Mouse (Mus musculus): ENCODE results near the gene Espnl. TPM values are rescaled to one million over a fixed set of nuclear protein-coding genes. Genes with fewer than 3 reads are reported as not detected.

The Espnl gene
- polyA plus RNA-seq, 1 experiment from 2014 or later = not detected

- H3K4me1 ChIP-seq = no peaks in the 10 kb centered on the region; the same call in 1 of the 2 replicates
- no peaks in the 10 kb centered on the region for H3K9me3 ChIP-seq (replicated peaks)
- no peak overlapping the region for H3K27ac ChIP-seq (replicated peaks)
- H3K4me3 ChIP-seq = no peak overlapping the region
- no peaks in the 10 kb centered on the region for H3K27me3 ChIP-seq (ENCODE audit: low read depth, poor library complexity, severe bottlenecking)
- no peak for DNase-seq (ENCODE audit: low spot score)
- no peaks in the 10 kb centered on the region for H3K36me3 ChIP-seq
These were observed 11.7 kb downstream of the Espnl start for GRCm38 (mm10) chr1:91333582-91333981.

GRCm38 (mm10) chr1:91337355-91337754, 15.5 kb downstream of the Espnl start:
- WGBS = 92% methylated on average over 7 of the region's 7 CpGs

GRCm38 (mm10) chr1:91344001-91344400, 22.1 kb downstream of the Espnl start:
- no peak overlapping the region for H3K4me3 ChIP-seq
- H3K36me3 ChIP-seq = no peaks in the 10 kb centered on the region
- no peak for DNase-seq (ENCODE audit: low spot score)
- H3K27me3 ChIP-seq (ENCODE audit: low read depth, poor library complexity, severe bottlenecking) = peaks cover 61% of the 10 kb centered on the region
- no peaks in the 10 kb centered on the region for H3K9me3 ChIP-seq (replicated peaks)
- H3K27ac ChIP-seq (replicated peaks) = no peak overlapping the region
- H3K4me1 ChIP-seq = peaks cover 18% of the 10 kb centered on the region
- WGBS = 82% methylated on average over 3 of the region's 3 CpGs

More at GRCm38 (mm10) chr1:91337355-91337754, 15.5 kb downstream of the Espnl start:
- H3K27ac ChIP-seq (replicated peaks) = no peak overlapping the region
- DNase-seq (ENCODE audit: low spot score) = no peak
- no peak overlapping the region for H3K4me3 ChIP-seq
- H3K36me3 ChIP-seq = no peaks in the 10 kb centered on the region
- peaks cover 12% of the 10 kb centered on the region for H3K27me3 ChIP-seq (ENCODE audit: low read depth, poor library complexity, severe bottlenecking)
- H3K4me1 ChIP-seq = no peaks in the 10 kb centered on the region; the same call in 1 of the 2 replicates
- no peaks in the 10 kb centered on the region for H3K9me3 ChIP-seq (replicated peaks)

- Histone ChIP-seq H3K9me3 (replicated peaks) (no peaks in the 10 kb centered on the region), H3K27me3 (ENCODE audit: low read depth, poor library complexity, severe bottlenecking) (peaks cover 61% of the 10 kb centered on the region), H3K36me3 (no peaks in the 10 kb centered on the region), H3K27ac (replicated peaks) (peak overlapping the region; percentile 38; the same call in 1 of the 2 replicates), H3K4me3 (peak overlapping the region; percentile 50), H3K4me1 (peaks cover 18% of the 10 kb centered on the region)
- WGBS = 2% methylated on average over 68 of the region's 68 CpGs
- peak; percentile 41 for DNase-seq (ENCODE audit: low spot score)
These were observed 23.2 kb downstream of the Espnl start for GRCm38 (mm10) chr1:91344921-91345685.

GRCm38 (mm10) chr1:91346892-91347291, 25.0 kb downstream of the Espnl start:
- Histone ChIP-seq H3K36me3 (no peaks in the 10 kb centered on the region), H3K9me3 (replicated peaks) (no peaks in the 10 kb centered on the region), H3K4me3 (no peak overlapping the region), H3K4me1 (peaks cover 27% of the 10 kb centered on the region), H3K27me3 (ENCODE audit: low read depth, poor library complexity, severe bottlenecking) (peaks cover 53% of the 10 kb centered on the region), H3K27ac (replicated peaks) (no peak overlapping the region)
- peak; percentile 76 for DNase-seq (ENCODE audit: low spot score)
- 37% methylated on average over 3 of the region's 3 CpGs for WGBS

- no peak within 1 kb of the TSS for H3K4me3 ChIP-seq
- DNase-seq (ENCODE audit: low spot score) = no peak
- H3K36me3 ChIP-seq = no peaks in the 10 kb centered on the region
- H3K4me1 ChIP-seq = peaks cover 10% of the 10 kb centered on the region; the same call in 1 of the 2 replicates
- no peaks in the 10 kb centered on the region for H3K9me3 ChIP-seq (replicated peaks)
- WGBS = 63% methylated on average over 4 of the region's 4 CpGs
- no peak within 1 kb of the TSS for H3K27ac ChIP-seq (replicated peaks)
- peaks cover 14% of the 10 kb centered on the region for H3K27me3 ChIP-seq (ENCODE audit: low read depth, poor library complexity, severe bottlenecking)
These were observed 29.0 kb downstream of the Espnl start, which contains the start of gene Klhl30 for GRCm38 (mm10) chr1:91350841-91351240. TSS of gene Klhl30 (plus strand) at chr1:91351016.

- Histone ChIP-seq H3K27me3 (ENCODE audit: low read depth, poor library complexity, severe bottlenecking) (peaks cover 10% of the 10 kb centered on the region), H3K4me3 (no peak overlapping the region), H3K4me1 (peaks cover 10% of the 10 kb centered on the region; the same call in 1 of the 2 replicates), H3K36me3 (no peaks in the 10 kb centered on the region), H3K27ac (replicated peaks) (no peak overlapping the region), H3K9me3 (replicated peaks) (no peaks in the 10 kb centered on the region)
- DNase-seq (ENCODE audit: low spot score) = no peak
- 84% methylated on average over 3 of the region's 3 CpGs for WGBS
These were observed 29.4 kb downstream of the Espnl start for GRCm38 (mm10) chr1:91351249-91351648.

GRCm38 (mm10) chr1:91352277-91352676, 30.4 kb downstream of the Espnl start:
- no peak overlapping the region for H3K4me3 ChIP-seq
- H3K9me3 ChIP-seq (replicated peaks) = no peaks in the 10 kb centered on the region
- H3K27me3 ChIP-seq (ENCODE audit: low read depth, poor library complexity, severe bottlenecking) = no peaks in the 10 kb centered on the region; the same call in 1 of the 2 replicates
- H3K27ac ChIP-seq (replicated peaks) = no peak overlapping the region
- H3K36me3 ChIP-seq = no peaks in the 10 kb centered on the region
- WGBS = 95% methylated on average over 2 of the region's 2 CpGs
- no peak for DNase-seq (ENCODE audit: low spot score)
- peaks cover 10% of the 10 kb centered on the region; the same call in 1 of the 2 replicates for H3K4me1 ChIP-seq

GRCm38 (mm10) chr1:91356105-91356504, 34.2 kb downstream of the Espnl start:
- no peaks in the 10 kb centered on the region for H3K36me3 ChIP-seq
- H3K27ac ChIP-seq (replicated peaks) = no peak overlapping the region
- H3K27me3 ChIP-seq (ENCODE audit: low read depth, poor library complexity, severe bottlenecking) = no peaks in the 10 kb centered on the region
- H3K4me3 ChIP-seq = no peak overlapping the region
- WGBS = 90% methylated on average over 11 of the region's 11 CpGs
- no peak for DNase-seq (ENCODE audit: low spot score)
- no peaks in the 10 kb centered on the region for H3K9me3 ChIP-seq (replicated peaks)
- H3K4me1 ChIP-seq = peaks cover 6% of the 10 kb centered on the region; the same call in 1 of the 2 replicates

GRCm38 (mm10) chr1:91362113-91362512, 40.2 kb downstream of the Espnl start:
- peaks cover 16% of the 10 kb centered on the region for H3K4me1 ChIP-seq
- peaks cover 19% of the 10 kb centered on the region; the same call in 1 of the 2 replicates for H3K9me3 ChIP-seq (replicated peaks)
- no peak overlapping the region for H3K27ac ChIP-seq (replicated peaks)
- no peaks in the 10 kb centered on the region for H3K36me3 ChIP-seq
- no peak for DNase-seq (ENCODE audit: low spot score)
- 85% methylated on average over 5 of the region's 5 CpGs for WGBS
- H3K4me3 ChIP-seq = no peak overlapping the region
- H3K27me3 ChIP-seq (ENCODE audit: low read depth, poor library complexity, severe bottlenecking) = peaks cover 25% of the 10 kb centered on the region

GRCm38 (mm10) chr1:91364822-91365644, 43.2 kb downstream of the Espnl start:
- no peak for DNase-seq (ENCODE audit: low spot score)
- Histone ChIP-seq H3K27ac (replicated peaks) (no peak overlapping the region), H3K9me3 (replicated peaks) (peaks cover 19% of the 10 kb centered on the region; the same call in 1 of the 2 replicates), H3K36me3 (peaks cover 6% of the 10 kb centered on the region), H3K4me1 (peaks cover 16% of the 10 kb centered on the region), H3K27me3 (ENCODE audit: low read depth, poor library complexity, severe bottlenecking) (peaks cover 38% of the 10 kb centered on the region), H3K4me3 (no peak overlapping the region)
- 92% methylated on average over 16 of the region's 16 CpGs for WGBS

- DNase-seq (ENCODE audit: low spot score) = no peak
- Histone ChIP-seq H3K36me3 (peaks cover 14% of the 10 kb centered on the region), H3K27me3 (ENCODE audit: low read depth, poor library complexity, severe bottlenecking) (peaks cover 38% of the 10 kb centered on the region), H3K4me3 (peak overlapping the region; percentile 59), H3K27ac (replicated peaks) (peak overlapping the region; percentile 77), H3K4me1 (peaks cover 16% of the 10 kb centered on the region), H3K9me3 (replicated peaks) (peaks cover 19% of the 10 kb centered on the region; the same call in 1 of the 2 replicates)
- 24% methylated on average over 8 of the region's 8 CpGs for WGBS
These were observed 43.9 kb downstream of the Espnl start for GRCm38 (mm10) chr1:91365816-91366214.
